Mouse (Mus musculus) midbrain, embryonic 14.5 days (tissue): ENCODE results near the gene Gm20532. TPM values are rescaled to one million over a fixed set of nuclear protein-coding genes. Genes with fewer than 3 reads are reported as not detected.
A peak's percentile ranks its signal among the peaks of the same experiment; 100 is the strongest.

Source experiments
- ATAC-seq: fragments of 200-750 bp; cut with Nextera tagmentation; 2 replicates; pipeline ENCODE4 v1.8.0; 2017; ENCODE audit warnings: moderate number of reproducible peaks, moderate library complexity; ENCODE audit not compliant: low FRiP score, low TSS enrichment
- DNase-seq: peaks from one replicate; pipeline ENCODE4 v3.0.0-alpha.2; 2015
- H3K27ac ChIP-seq: fragments of 300-500 bp; sonication (generic); replicated peaks from 2 replicates; pipeline ENCODE4 v1.5.1; 2014; ENCODE audit warnings: mild to moderate bottlenecking, low read depth, low read length, moderate library complexity
- H3K27me3 ChIP-seq: fragments of 300-500 bp; sonication (generic); 2 replicates; pipeline ENCODE4 v1.6.1; 2014; ENCODE audit warnings: low read length, control low read depth, mixed read lengths; ENCODE audit not compliant: control insufficient read depth, insufficient read depth
- H3K36me3 ChIP-seq: fragments of 300-500 bp; sonication (generic); 2 replicates; pipeline ENCODE4 v1.6.1; 2014; ENCODE audit warnings: low read length, control low read depth; ENCODE audit not compliant: control insufficient read depth, insufficient read depth
- H3K4me1 ChIP-seq: fragments of 300-500 bp; sonication (generic); 2 replicates; pipeline ENCODE4 v1.6.1; 2014; ENCODE audit warnings: mild to moderate bottlenecking, antibody characterized with exemption, low read length, control low read depth; ENCODE audit not compliant: control insufficient read depth, insufficient read depth
- H3K4me2 ChIP-seq: fragments of 300-500 bp; sonication (generic); 2 replicates; pipeline ENCODE4 v1.6.1; 2014; ENCODE audit warnings: mild to moderate bottlenecking, low read length, moderate library complexity
- H3K4me3 ChIP-seq: fragments of 300-500 bp; sonication (generic); replicated peaks from 2 replicates; pipeline ENCODE4 v1.5.1; 2014; ENCODE audit warnings: low read depth, low read length
- H3K9ac ChIP-seq: fragments of 300-500 bp; sonication (generic); replicated peaks from 2 replicates; pipeline ENCODE4 v1.6.1; 2014; ENCODE audit warnings: mild to moderate bottlenecking, low read length, moderate library complexity
- H3K9me3 ChIP-seq: fragments of 300-500 bp; sonication (generic); 2 replicates; pipeline ENCODE4 v1.6.1; 2016; ENCODE audit warnings: low read length, control low read depth, mixed read lengths; ENCODE audit not compliant: control insufficient read depth
- WGBS: fragments of 180-500 bp; shearing (Covaris S2); extraction: QIAGEN DNeasy Blood & Tissue Kit; methylation state at CpG from one replicate; pipeline ENCODE4 v1.1.7; 2014; 5-methylcytosine and 5-hydroxymethylcytosine counted together
- polyA plus RNA-seq: library from polyadenylated mRNA; unstranded; fragments of >200 nt; fragmentation: Nextera tagmentation; extraction: Ambion mirVana; gene quantifications from 2 replicates; pipeline ENCODE4 v1.2.1, GENCODE M21; 2014

Gene Gm20532
- polyA plus RNA-seq, 1 experiment from 2014 or later = not detected

GRCm38 (mm10) chr2:26625419-26625818 lies 39.0 kb downstream of the Gm20532 start:
- WGBS = 87% methylated on average over 3 of the region's 3 CpGs
- H3K9ac ChIP-seq = no peak overlapping the region
- no peak overlapping the region for H3K4me3 ChIP-seq
- no peaks in the 10 kb centered on the region for H3K9me3 ChIP-seq
- DNase-seq = no peak
- no peak overlapping the region for H3K4me2 ChIP-seq
- ATAC-seq = no peak
- H3K36me3 ChIP-seq = no peaks in the 10 kb centered on the region
- no peaks in the 10 kb centered on the region for H3K27me3 ChIP-seq
- H3K27ac ChIP-seq = no peak overlapping the region
- H3K4me1 ChIP-seq = peaks cover 19% of the 10 kb centered on the region

- H3K36me3 ChIP-seq = no peaks in the 10 kb centered on the region
- WGBS = 63% methylated on average over 3 of the region's 3 CpGs
- peaks cover 25% of the 10 kb centered on the region for H3K4me1 ChIP-seq
- no peak overlapping the region for H3K27ac ChIP-seq
- no peak overlapping the region for H3K4me3 ChIP-seq
- DNase-seq = no peak
- no peak for ATAC-seq
- H3K9ac ChIP-seq = no peak overlapping the region
- no peaks in the 10 kb centered on the region for H3K9me3 ChIP-seq
- no peaks in the 10 kb centered on the region for H3K27me3 ChIP-seq
- H3K4me2 ChIP-seq = no peak overlapping the region
These were observed 39.6 kb downstream of the Gm20532 start for GRCm38 (mm10) chr2:26626081-26626480.

DNA sequence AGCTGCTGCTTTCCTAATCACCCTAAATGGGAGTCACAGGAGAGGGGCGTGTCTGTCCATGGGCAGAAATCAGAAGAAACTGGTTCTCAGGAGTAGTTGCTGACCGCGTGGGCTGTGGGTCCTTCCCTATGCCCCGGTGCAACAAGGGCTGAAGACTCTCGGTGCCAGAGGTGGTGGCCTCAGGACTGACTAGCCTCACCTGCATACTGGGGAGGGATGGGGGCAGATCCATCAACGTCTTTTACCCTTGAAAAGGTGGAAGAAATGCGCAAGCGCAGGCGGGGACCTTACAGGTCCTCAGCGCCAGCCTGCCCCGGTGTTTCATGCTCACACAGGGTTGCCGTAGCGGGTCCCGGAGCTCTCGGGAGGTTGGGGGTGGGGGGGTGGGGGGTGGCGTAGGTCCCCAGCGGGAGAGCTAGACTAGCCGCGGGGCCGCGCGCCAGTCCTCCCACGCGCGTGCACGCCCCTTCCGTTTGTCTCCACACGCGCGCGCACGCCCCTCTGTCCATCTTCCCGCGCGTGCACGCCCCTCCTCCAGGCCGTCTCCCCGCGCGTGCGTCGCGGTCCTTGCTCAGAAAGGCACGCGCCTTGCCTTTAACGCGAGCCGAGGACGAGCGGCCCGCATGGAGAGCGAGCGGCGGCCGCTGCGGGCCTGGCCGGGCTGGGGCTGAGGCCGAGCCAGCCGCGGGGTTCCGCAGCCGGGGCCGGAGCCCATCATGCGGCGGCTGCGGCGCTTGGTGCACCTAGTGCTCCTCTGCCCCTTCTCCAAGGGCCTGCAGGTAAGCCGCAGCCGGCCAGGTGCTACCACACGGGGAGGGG lies 41.7 kb downstream of the Gm20532 start, which contains the start of gene Fam69b:
Gene Fam69b (plus strand): TSS at position 537 of the 819 bp plus-strand sequence.
- Histone ChIP-seq H3K9ac (peak within 1 kb of the TSS; percentile 94), H3K4me2 (peak within 1 kb of the TSS; percentile 80), H3K27me3 (no peaks in the 10 kb centered on the region), H3K27ac (peak within 1 kb of the TSS; percentile 85), H3K4me3 (peak within 1 kb of the TSS; percentile 68), H3K36me3 (peaks cover 7% of the 10 kb centered on the region; the same call in 1 of the 2 replicates), H3K9me3 (no peaks in the 10 kb centered on the region), H3K4me1 (peaks cover 34% of the 10 kb centered on the region)
- peak; percentile 98 for DNase-seq
- WGBS = 1% methylated on average over 70 of the region's 70 CpGs
- ATAC-seq = peak; percentile 82

- Histone ChIP-seq H3K9me3 (no peaks in the 10 kb centered on the region), H3K4me1 (peaks cover 38% of the 10 kb centered on the region), H3K27ac (peak overlapping the region; percentile 85), H3K9ac (peak overlapping the region; percentile 94), H3K27me3 (no peaks in the 10 kb centered on the region), H3K36me3 (peaks cover 8% of the 10 kb centered on the region), H3K4me3 (peak overlapping the region; percentile 68), H3K4me2 (peak overlapping the region; percentile 80)
- ATAC-seq (peak; percentile 63), DNase-seq (peak; percentile 53)
- 14% methylated on average over 5 of the region's 5 CpGs for WGBS
These were observed 42.5 kb downstream of the Gm20532 start for GRCm38 (mm10) chr2:26628792-26629437.

- peak overlapping the region; percentile 20; the same call in 1 of the 2 replicates for H3K9ac ChIP-seq
- H3K4me1 ChIP-seq = peaks cover 38% of the 10 kb centered on the region
- 85% methylated on average over 16 of the region's 16 CpGs for WGBS
- no peak for ATAC-seq
- H3K4me3 ChIP-seq = no peak overlapping the region
- H3K27ac ChIP-seq = no peak overlapping the region
- H3K4me2 ChIP-seq = no peak overlapping the region
- H3K27me3 ChIP-seq = no peaks in the 10 kb centered on the region
- DNase-seq = no peak
- no peaks in the 10 kb centered on the region for H3K9me3 ChIP-seq
- peaks cover 47% of the 10 kb centered on the region for H3K36me3 ChIP-seq
These were observed 46.3 kb downstream of the Gm20532 start for GRCm38 (mm10) chr2:26632541-26633395.

- peaks cover 54% of the 10 kb centered on the region for H3K36me3 ChIP-seq
- no peak for DNase-seq
- no peaks in the 10 kb centered on the region for H3K27me3 ChIP-seq
- H3K4me3 ChIP-seq = no peak overlapping the region
- H3K9me3 ChIP-seq = no peaks in the 10 kb centered on the region
- 0 out of 2 replicates have a peak overlapping the region, but pooled peaks have one; percentile 0 for H3K9ac ChIP-seq
- no peak for ATAC-seq
- H3K27ac ChIP-seq = no peak overlapping the region
- no peak overlapping the region for H3K4me2 ChIP-seq
- 59% methylated on average over 4 of the region's 4 CpGs for WGBS
- peaks cover 47% of the 10 kb centered on the region for H3K4me1 ChIP-seq
These were observed 47.6 kb downstream of the Gm20532 start for GRCm38 (mm10) chr2:26633953-26634530.

DNA sequence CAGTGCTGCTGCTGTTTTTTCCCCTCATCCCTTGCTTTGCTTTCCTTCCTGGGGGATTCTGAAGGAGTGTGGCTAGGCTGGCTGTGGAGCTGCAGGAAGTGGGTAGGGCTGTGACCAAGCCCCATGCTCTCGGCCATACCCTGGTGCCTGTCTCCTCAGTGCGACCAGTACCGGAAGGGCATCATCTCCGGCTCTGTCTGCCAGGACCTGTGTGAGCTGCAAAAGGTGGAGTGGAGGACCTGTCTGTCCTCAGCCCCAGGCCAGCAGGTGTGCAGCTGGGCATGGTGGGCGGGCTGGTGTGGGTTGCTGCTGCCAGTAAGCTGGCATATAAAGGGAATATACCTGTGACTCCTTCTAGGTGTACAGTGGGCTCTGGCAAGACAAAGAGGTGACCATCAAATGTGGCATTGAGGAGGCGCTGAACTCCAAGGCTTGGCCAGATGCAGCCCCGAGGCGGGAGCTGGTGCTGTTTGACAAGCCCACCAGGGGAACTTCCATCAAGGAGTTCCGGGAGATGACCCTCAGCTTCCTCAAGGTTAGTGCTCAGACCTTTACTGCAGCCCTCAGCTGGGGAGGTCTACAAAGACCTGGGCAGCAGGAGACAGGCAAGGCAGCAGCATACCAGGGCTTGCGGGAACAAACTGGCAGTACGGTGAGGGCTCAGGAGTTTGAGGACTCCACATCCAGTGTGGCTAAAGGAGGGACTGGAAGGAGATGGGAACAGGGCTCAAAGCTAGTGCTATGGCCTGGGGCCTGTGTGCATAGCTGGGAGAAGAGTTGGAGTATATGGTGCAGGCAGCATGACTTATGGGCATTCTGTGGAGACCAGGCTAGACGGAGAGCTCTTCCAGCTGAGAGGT lies 48.4 kb downstream of the Gm20532 start:
- no peaks in the 10 kb centered on the region for H3K9me3 ChIP-seq
- peaks cover 40% of the 10 kb centered on the region for H3K4me1 ChIP-seq
- no peak overlapping the region for H3K9ac ChIP-seq
- DNase-seq = no peak
- no peak for ATAC-seq
- 75% methylated on average over 12 of the region's 12 CpGs for WGBS
- no peak overlapping the region for H3K27ac ChIP-seq
- no peak overlapping the region for H3K4me3 ChIP-seq
- H3K4me2 ChIP-seq = no peak overlapping the region
- H3K36me3 ChIP-seq = peaks cover 54% of the 10 kb centered on the region
- no peaks in the 10 kb centered on the region for H3K27me3 ChIP-seq
